8 mouse cellular contexts compared by ENCODE assay signal in genomic region chr7:128739462-128740277, GRCm38 (mm10). TPM values are rescaled to one million over a fixed set of nuclear protein-coding genes. Genes with fewer than 3 reads are reported as not detected.
DNase-seq lines count a peak whose midpoint lies in the region; ATAC-seq and TF ChIP-seq lines count a peak whose summit lies in the region.

No protein-coding gene starts in this region.

- H3K4me3 ChIP-seq in forebrain, embryonic 15.5 days: peak overlapping the region; percentile 83
- peak overlapping the region; percentile 98 for H3K4me3 ChIP-seq in hindbrain, embryonic 10.5 days
- peak overlapping the region; percentile 98 for H3K4me3 ChIP-seq in limb, embryonic 14.5 days (replicated peaks; ENCODE audit: low read length)
- H3K4me3 ChIP-seq in midbrain, embryonic 15.5 days: peak overlapping the region; percentile 83
- peak overlapping the region; percentile 85 for H3K4me3 ChIP-seq in stomach, embryonic 16.5 days (replicated peaks; ENCODE audit: low read length)

- peaks cover 33% of the 10 kb centered on the region for H3K4me1 ChIP-seq in forebrain, embryonic 15.5 days
- peaks cover 24% of the 10 kb centered on the region for H3K4me1 ChIP-seq in hindbrain, embryonic 10.5 days (replicated peaks)
- H3K4me1 ChIP-seq in limb, embryonic 14.5 days (ENCODE audit: control insufficient read depth, insufficient read depth, low read length): peaks cover 13% of the 10 kb centered on the region
- peaks cover 27% of the 10 kb centered on the region for H3K4me1 ChIP-seq in midbrain, embryonic 15.5 days
- peaks cover 26% of the 10 kb centered on the region for H3K4me1 ChIP-seq in stomach, embryonic 16.5 days (ENCODE audit: control insufficient read depth, insufficient read depth, low read length)

- no peak for TF ChIP-seq POLR2A in limb, embryonic 14.5 days (IDR thresholded peaks at IDR 0.05; ENCODE audit: borderline replicate concordance, extremely low read depth, insufficient read depth, insufficient read length)

- peak overlapping the region; percentile 91 for H3K9ac ChIP-seq in forebrain, embryonic 15.5 days (replicated peaks)
- H3K9ac ChIP-seq in limb, embryonic 14.5 days (ENCODE audit: low read depth, low read length, severe bottlenecking): peak overlapping the region; percentile 96
- peak overlapping the region; percentile 88 for H3K9ac ChIP-seq in midbrain, embryonic 15.5 days
- H3K9ac ChIP-seq in stomach, embryonic 16.5 days (ENCODE audit: low read length): peak overlapping the region; percentile 98

- H3K9me3 ChIP-seq in forebrain, embryonic 15.5 days: no peaks in the 10 kb centered on the region
- peaks cover 2% of the 10 kb centered on the region; the same call in 1 of the 2 replicates for H3K9me3 ChIP-seq in hindbrain, embryonic 10.5 days
- no peaks in the 10 kb centered on the region; the same call in 1 of the 2 replicates for H3K9me3 ChIP-seq in limb, embryonic 14.5 days (ENCODE audit: control insufficient read depth, low read length)
- H3K9me3 ChIP-seq in midbrain, embryonic 15.5 days: no peaks in the 10 kb centered on the region
- H3K9me3 ChIP-seq in stomach, embryonic 16.5 days (replicated peaks; ENCODE audit: control insufficient read depth, low read length): no peaks in the 10 kb centered on the region

- H3K27me3 ChIP-seq in forebrain, embryonic 15.5 days: no peaks in the 10 kb centered on the region
- peaks cover 21% of the 10 kb centered on the region for H3K27me3 ChIP-seq in hindbrain, embryonic 10.5 days (ENCODE audit: insufficient read depth, poor library complexity, severe bottlenecking)
- no peaks in the 10 kb centered on the region for H3K27me3 ChIP-seq in limb, embryonic 14.5 days (ENCODE audit: control insufficient read depth, insufficient read depth, low read length)
- H3K27me3 ChIP-seq in midbrain, embryonic 15.5 days (replicated peaks): no peaks in the 10 kb centered on the region
- 0 out of 2 replicates have a peak, but pooled peaks cover 2% of the 10 kb centered on the region for H3K27me3 ChIP-seq in stomach, embryonic 16.5 days (ENCODE audit: control insufficient read depth, insufficient read depth, low read length)

- peak overlapping the region; percentile 80 for H3K4me2 ChIP-seq in forebrain, embryonic 15.5 days (replicated peaks)
- peak overlapping the region; percentile 66 for H3K4me2 ChIP-seq in limb, embryonic 14.5 days (replicated peaks; ENCODE audit: low read depth, low read length, severe bottlenecking)
- H3K4me2 ChIP-seq in midbrain, embryonic 15.5 days: peak overlapping the region; percentile 69
- peak overlapping the region; percentile 81 for H3K4me2 ChIP-seq in stomach, embryonic 16.5 days (ENCODE audit: low read depth, low read length)

- peak; percentile 16 for DNase-seq in embryo, embryonic 10 days (ENCODE audit: low spot score)
- no peak for DNase-seq in embryo, embryonic 9.5 days (ENCODE audit: extremely low spot score)
- DNase-seq in adrenal gland, postnatal 14 days: peak; percentile 78
- DNase-seq in hindbrain, embryonic 10.5 days (ENCODE audit: low spot score): no peak
- DNase-seq in limb, embryonic 14.5 days (ENCODE audit: low spot score): peak; percentile 12

- peak; percentile 51 for ATAC-seq in forebrain, embryonic 15.5 days (replicated peaks)
- ATAC-seq in limb, embryonic 14.5 days (ENCODE audit: low FRiP score, low read depth): peak; percentile 18
- peak; percentile 57 for ATAC-seq in midbrain, embryonic 15.5 days (replicated peaks)
- ATAC-seq in stomach, embryonic 16.5 days (ENCODE audit: insufficient read depth, low FRiP score): peak; percentile 1; the same call in 1 of the 2 replicates

- H3K36me3 ChIP-seq in forebrain, embryonic 15.5 days: 0 out of 2 replicates have a peak, but pooled peaks cover under 1% of the 10 kb centered on the region
- H3K36me3 ChIP-seq in hindbrain, embryonic 10.5 days: peaks cover 34% of the 10 kb centered on the region
- H3K36me3 ChIP-seq in limb, embryonic 14.5 days (ENCODE audit: control insufficient read depth, insufficient read depth, low read length): 0 out of 2 replicates have a peak, but pooled peaks cover 5% of the 10 kb centered on the region
- no peaks in the 10 kb centered on the region for H3K36me3 ChIP-seq in midbrain, embryonic 15.5 days (replicated peaks)
- H3K36me3 ChIP-seq in stomach, embryonic 16.5 days (ENCODE audit: control insufficient read depth, insufficient read depth, low read length): 0 out of 2 replicates have a peak, but pooled peaks cover 4% of the 10 kb centered on the region

- H3K27ac ChIP-seq in forebrain, embryonic 15.5 days (replicated peaks): peak overlapping the region; percentile 90
- peak overlapping the region; percentile 98 for H3K27ac ChIP-seq in hindbrain, embryonic 10.5 days
- peak overlapping the region; percentile 82 for H3K27ac ChIP-seq in limb, embryonic 14.5 days (replicated peaks; ENCODE audit: low read depth, low read length)
- peak overlapping the region; percentile 90 for H3K27ac ChIP-seq in midbrain, embryonic 15.5 days
- H3K27ac ChIP-seq in stomach, embryonic 16.5 days (ENCODE audit: low read length): peak overlapping the region; percentile 86

- under 1% methylated on average over 72 of the region's 80 CpGs for WGBS in forebrain, embryonic 15.5 days
- under 1% methylated on average over 80 of the region's 80 CpGs for WGBS in hindbrain, embryonic 10.5 days
- under 1% methylated on average over 38 of the region's 80 CpGs for WGBS in limb, embryonic 14.5 days
- under 1% methylated on average over 80 of the region's 80 CpGs for WGBS in midbrain, embryonic 15.5 days
- under 1% methylated on average over 62 of the region's 80 CpGs for WGBS in stomach, embryonic 16.5 days

RNA-seq across cellular contexts. Expression of gene Mcmbp, which starts 0.6 kb away (rescaled TPM):
- 41.9 and 42.2 TPM in 2 replicates for total RNA-seq in adrenal gland, postnatal 14 days (2021)
- 61.0 and 61.5 TPM in 2 replicates for polyA plus RNA-seq in forebrain, embryonic 15.5 days (2015; fragmentation: Nextera tagmentation; extraction: Ambion mirVana)
- 68.0 and 75.3 TPM in 2 replicates for polyA plus RNA-seq in hindbrain, embryonic 10.5 days (2016; fragmentation: Nextera tagmentation; extraction: Ambion mirVana)
- polyA plus RNA-seq in limb, embryonic 14.5 days (2012; rRNA removed): 45.2 and 51.1 TPM in 2 replicates
- 62.4 and 70.5 TPM in 2 replicates for polyA plus RNA-seq in limb, embryonic 14.5 days (2014; fragmentation: Nextera tagmentation; extraction: Ambion mirVana)
- 48.7 and 49.3 TPM in 2 replicates for polyA plus RNA-seq in midbrain, embryonic 15.5 days (2015; fragmentation: Nextera tagmentation; extraction: Ambion mirVana)
- polyA plus RNA-seq in stomach, embryonic 16.5 days (2015; fragmentation: Nextera tagmentation; extraction: Ambion mirVana): 44.4 and 46.3 TPM in 2 replicates

RNA-seq across cellular contexts. Expression of gene Sec23ip, which starts 5.1 kb away (rescaled TPM):
- 38.2 and 40.8 TPM in 2 replicates for total RNA-seq in adrenal gland, postnatal 14 days (2021)
- polyA plus RNA-seq in forebrain, embryonic 15.5 days (2015; fragmentation: Nextera tagmentation; extraction: Ambion mirVana): 35.8 and 35.9 TPM in 2 replicates
- 42.6 and 45.2 TPM in 2 replicates for polyA plus RNA-seq in hindbrain, embryonic 10.5 days (2016; fragmentation: Nextera tagmentation; extraction: Ambion mirVana)
- polyA plus RNA-seq in limb, embryonic 14.5 days (2012; rRNA removed): 31.7 and 33.6 TPM in 2 replicates
- polyA plus RNA-seq in limb, embryonic 14.5 days (2014; fragmentation: Nextera tagmentation; extraction: Ambion mirVana): 37.0 and 37.8 TPM in 2 replicates
- 37.7 and 38.5 TPM in 2 replicates for polyA plus RNA-seq in midbrain, embryonic 15.5 days (2015; fragmentation: Nextera tagmentation; extraction: Ambion mirVana)
- polyA plus RNA-seq in stomach, embryonic 16.5 days (2015; fragmentation: Nextera tagmentation; extraction: Ambion mirVana): 34.5 and 34.8 TPM in 2 replicates

Comparison
In these comparisons a context has a peak if more than half of its experiments do, and no peak if none do; other contexts are left out.
1. DNase-seq: peak in embryo, embryonic 10 days (single experiment), adrenal gland, postnatal 14 days (single experiment) and limb, embryonic 14.5 days (single experiment); none in embryo, embryonic 9.5 days (single experiment) and hindbrain, embryonic 10.5 days (single experiment).
2. ATAC-seq: peak in every context shown above with its lines; median percentile 57 in midbrain, embryonic 15.5 days; 51 in forebrain, embryonic 15.5 days; 18 in limb, embryonic 14.5 days; 1 in stomach, embryonic 16.5 days.
3. Peak in every context shown above with its lines, with median percentiles within 50 percentile points of each other: H3K27ac ChIP-seq, H3K4me2 ChIP-seq, H3K4me3 ChIP-seq and H3K9ac ChIP-seq.